Mouse (Mus musculus) brain, adult 2 months (tissue): ENCODE results near the gene Ccdc149.

ENCODE experiments used
- DNase-seq: peaks from one replicate; pipeline ENCODE4 v3.0.0; 2011; ENCODE audit warnings: low read depth, low spot score

Gene Ccdc149

DNA sequence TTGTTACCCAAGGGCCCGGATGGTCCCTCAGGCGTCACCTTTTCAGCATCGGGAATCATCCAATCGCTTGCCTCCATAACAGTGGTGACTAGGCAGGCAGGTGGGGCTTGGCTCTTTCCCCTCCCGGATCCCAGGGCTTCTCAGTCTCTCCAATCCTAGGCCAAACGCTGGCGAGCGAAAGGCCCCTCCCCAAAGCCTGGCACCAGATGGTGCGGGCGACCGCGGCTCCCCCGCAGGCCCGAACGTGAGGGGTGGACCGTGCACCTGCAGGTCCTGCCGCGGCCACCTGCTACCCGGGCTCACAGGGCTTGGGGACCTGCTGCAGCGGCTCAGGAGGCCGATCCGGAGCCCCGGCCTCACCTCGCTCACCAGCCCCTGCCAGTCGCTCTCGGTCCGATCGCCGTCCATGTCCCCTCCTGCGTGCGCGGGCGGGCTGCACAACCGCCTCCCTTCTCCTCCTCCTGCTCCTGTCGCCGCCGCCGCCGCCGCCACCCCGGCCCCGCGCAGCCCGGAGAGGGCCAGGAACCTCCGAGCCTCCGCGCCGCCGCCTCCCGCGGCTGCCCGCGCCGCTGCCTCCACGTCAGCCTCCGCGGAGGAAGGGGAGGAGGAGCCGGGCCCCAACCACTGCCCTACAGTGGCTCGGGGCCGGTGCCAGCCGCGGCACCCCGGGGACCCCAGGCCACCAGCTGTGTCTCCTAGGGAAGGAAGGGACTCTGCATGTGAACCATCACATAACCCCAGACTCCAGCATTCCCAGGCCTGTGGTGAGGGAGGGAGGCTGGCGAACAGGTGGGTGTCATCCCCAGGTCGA, at the start of gene Ccdc149:
Ccdc149 (minus strand) TSS at position 531 of the 811 bp plus-strand sequence.
- DNase-seq, result peak; percentile 98

DNA sequence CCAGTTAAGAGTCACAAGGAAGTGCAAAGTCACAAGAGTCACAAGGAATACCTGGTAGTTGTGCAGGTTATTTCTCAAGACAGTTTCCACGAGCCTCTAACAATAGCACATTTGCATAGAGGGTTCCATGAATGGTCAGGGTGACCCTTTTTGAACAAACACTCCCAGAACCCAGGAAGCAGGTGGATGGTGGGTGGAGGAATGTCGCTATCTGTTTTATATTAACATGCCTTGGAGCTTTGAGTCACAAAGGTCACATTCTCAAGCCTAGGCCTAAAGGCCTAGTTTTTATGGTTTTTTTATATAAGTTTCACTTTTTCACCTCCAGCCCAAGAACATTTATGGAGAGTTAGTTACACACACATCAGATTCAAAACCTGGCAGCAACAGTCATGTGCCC, 48.6 kb upstream of the Ccdc149 start:
- DNase-seq, result no peak

DNA sequence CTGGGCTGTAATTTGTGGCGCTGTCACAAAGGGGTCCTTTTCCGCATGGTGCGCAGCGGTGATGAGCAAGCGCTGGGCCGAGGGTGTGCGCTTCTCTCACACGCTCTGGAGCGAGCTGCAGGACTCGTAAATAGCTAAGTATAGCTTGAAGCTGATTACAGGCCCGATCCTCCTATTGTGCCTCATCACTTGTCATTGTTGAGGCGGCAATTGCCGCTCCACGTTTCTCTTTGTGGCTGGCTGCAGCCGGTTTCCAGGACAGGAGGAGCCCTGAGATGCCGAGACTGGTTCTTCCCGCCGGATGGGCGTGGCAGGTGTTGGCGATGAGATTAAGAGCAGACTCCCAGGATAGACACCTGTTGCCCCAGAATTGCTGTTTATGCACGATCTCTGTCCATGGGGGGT, 44.8 kb upstream of the Ccdc149 start:
- DNase-seq, result peak; percentile 78

DNA sequence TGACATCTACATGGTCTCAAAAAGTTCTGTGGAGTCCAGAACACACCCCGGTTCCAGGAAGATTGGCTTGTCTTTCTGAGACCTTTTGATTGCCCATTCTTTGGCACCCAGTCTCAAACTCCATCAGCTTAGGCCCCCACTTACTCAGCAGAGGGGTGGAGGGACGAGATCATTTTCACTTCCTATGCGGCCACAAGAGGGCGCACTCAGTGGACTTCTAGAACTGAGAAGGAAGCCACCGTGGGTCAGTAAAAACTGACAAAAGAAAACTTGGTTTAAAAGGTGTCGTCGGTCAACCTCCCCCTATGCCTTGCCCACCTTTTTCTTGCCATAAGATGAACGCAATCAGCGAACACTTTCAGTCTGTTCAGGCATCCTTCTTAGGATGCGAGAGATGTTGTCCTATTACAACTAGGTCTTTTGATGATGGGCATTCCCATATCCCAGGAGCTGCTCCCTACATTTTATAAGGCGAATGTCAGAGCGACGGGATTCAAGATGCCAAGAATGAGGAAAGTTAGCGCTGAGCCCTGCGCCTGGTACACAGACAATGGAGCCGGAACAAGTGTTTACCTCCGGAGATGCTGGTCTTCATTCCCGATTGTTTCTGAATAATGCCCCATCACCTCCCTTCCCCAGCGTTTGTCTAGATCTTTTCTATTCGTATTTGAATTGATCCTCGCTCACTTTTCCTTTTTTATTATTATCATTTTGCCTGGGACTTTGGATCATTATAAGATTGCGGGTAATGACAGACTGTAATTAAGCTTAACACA, 44.1 kb upstream of the Ccdc149 start:
- DNase-seq, result peak; percentile 89

DNA sequence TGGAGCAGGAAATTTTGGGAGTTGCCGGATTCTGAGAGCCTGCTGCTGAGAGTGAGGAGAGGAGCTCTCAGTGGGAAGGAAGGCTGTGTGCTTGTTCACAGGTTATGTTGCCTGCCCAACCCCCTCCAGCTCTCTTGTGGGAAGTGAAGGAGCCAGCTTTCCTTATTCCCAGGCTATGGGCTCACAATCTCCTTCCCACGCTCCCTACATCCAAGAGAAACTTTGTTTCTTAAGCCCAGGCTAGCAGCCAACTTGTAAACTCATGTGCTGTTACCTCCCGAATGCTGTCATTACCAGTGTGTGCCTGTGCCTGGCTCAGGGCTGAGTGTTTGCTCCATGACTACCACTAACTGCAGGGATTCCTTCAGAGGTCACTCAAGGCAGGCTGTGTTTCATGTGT, 39.8 kb upstream of the Ccdc149 start:
- peak; percentile 59 for DNase-seq

DNA sequence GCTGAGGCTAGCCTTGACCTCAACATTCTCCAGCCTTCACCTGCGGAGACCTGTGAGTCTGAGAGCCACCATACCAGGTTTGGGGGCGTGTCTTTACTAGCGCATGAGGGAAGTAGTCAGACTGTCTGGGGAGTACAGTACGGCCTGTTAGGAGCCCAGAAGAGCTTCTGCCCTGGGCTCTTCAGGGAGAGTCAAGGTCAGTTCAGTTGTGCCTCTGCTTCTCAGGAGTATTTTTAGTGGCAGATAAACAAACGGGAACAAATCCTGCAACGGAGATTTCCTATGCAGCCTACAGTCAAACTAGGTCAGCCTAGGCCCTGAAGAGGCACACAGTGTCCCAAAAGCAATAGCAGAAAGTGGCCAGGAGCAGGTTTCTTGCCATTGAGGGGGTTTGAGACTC, 38.1 kb upstream of the Ccdc149 start:
- DNase-seq, result peak; percentile 45

DNA sequence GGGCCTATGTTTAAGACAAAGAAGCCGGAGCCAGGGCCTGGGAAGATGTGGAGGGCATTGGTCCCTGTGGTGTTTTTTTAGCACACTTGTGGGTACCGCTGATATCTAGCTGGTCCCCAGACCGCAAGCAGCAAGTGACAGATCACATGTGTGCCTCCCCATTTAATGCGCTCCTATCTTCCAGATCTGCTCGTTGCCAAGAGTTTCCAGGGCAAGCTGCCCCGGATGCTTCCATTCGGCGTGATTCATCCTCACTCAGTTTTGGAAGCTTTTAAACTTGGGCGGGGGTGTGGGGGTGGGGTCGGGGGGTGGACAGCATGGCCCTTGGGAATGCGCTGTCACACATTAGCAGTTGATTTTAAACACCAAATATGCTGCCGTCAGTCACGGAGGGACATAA, 33.3 kb upstream of the Ccdc149 start:
- DNase-seq, result peak; percentile 52

DNA sequence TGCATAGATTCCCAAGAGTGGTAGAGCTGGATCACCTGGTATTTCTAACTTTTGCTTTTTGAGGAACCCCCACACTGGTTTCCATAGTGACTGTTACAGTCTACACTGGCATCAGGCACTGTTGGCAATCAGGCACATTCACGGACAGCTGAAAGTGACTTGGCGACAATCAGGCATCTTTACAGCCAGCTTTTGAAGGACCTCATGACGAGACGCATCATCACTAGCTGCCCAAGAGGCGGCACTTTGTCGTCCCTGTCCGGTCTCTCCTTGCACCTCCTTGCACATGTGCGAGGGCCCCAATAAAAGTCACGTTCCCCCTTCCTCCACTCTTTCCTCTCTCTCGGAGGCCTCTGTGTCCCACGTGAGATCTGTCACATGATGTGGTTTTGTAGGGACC, 32.8 kb upstream of the Ccdc149 start:
- peak; percentile 51 for DNase-seq

DNA sequence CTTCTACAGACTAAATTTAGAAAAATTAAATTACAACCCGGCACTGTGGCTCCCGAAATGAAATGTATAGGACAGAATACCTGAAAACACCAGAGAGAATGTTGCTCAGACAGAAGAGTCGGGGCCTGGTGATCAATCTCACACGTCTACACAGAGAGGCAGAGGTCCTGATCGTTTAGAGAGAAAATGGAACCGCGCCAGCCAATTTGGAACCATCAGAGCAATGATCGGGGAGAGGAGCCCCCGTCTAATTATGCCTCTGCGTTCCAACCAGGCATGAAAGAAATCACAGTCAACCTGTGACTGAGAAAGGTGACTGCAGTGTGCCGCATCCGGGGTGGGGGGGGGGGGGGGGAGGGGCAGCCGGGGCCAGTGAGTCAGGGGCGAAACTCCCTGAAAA, 24.4 kb upstream of the Ccdc149 start:
- DNase-seq, result no peak

DNA sequence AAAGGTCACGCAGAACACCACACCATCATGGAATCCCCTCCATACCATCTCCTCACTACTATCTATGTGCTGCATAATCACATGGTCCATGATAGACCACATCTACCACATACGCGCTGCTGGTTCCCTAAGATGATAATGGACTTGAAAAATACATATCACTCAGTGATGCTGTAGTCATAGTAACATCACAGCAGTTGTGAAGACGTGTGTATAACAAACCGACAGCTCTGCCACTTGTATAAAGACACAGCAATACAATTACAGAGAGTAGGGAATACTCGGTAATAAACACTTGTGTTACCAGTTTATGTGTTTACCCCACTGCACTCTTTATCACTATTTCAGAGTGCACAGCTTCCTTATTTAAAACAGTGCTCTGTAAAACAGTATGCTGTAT, 20.2 kb upstream of the Ccdc149 start:
- DNase-seq, result no peak

DNA sequence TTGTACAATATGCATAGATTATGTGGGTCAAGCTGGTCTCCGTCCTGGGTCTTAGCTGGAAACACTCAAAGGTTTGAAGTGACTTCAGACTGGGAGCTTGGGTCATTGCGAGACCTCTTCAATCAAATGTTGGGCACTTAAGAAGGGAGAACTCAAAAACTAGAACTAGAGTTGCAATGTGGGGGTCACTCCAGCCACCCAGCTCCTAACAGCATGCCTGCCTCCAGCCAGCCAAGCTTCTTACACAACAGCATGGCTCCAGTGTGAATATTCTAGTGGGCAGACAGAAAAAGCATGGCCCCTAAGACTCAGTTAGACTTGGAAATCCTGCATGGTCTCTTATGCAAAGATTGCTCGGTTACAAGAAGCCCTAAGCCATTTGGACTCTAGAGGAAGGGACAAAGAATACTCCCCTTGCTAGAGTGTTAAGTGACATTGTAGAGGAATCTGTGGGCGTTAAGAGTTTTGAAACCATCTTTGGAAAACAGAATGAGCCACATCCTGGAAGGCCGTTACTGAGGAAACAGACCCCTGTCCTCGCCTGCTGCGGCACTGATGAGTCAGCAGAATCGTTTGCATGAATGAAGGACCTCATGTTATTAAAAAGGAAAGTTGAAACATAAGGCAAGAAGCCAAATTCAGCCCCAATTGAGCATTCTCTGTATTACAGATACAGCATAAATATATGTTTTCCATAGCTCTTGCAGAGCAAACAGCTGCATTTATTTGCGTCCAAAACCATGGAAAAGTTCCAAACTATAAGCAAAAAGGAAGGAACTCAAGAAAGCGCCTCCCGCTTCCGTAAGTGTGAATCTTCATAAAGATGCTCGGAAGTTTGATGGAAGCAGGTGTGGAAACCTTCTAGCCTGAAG, 16.5 kb upstream of the Ccdc149 start:
- peak; percentile 36 for DNase-seq

DNA sequence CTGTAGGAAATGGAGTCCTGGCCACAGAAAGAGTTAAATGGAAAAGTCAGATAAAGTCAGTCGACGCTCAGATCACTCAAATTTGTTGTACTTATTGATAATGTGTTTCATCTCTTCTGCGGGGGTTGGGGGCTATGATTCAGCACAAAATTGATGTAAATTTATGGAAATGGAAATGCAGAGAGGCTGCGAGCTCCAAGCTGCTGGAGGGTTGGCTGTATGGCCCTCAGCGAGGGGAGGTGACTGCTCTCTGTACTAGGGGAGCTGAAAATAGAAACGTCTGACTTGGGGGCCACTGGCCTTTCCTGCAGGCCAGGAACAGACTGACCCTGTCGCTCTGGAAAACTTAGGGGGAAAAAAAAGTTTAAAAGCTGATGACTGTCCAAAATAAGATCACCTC, 5.5 kb upstream of the Ccdc149 start:
- DNase-seq, result peak; percentile 53

DNA sequence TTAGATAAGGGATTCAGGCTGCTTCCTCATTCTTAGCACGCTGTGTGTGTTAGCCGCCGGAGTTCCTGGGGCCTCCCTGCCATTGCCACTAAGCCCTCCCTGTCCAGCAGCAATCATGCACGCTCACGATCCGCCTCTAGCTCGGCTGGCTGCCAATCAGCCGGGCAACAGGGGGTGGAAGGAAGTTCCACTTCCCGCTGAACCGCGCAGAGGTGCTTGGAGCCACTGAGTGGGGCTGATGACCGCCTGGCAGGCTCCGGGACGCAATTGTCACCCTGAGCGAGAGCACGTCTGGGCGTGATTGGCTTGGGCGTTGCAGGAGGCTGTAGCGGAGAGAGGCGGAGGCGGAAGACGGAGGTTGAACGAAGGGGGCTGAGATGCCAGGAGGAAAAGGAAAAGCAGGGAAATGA, 5.0 kb upstream of the Ccdc149 start:
- DNase-seq, result peak; percentile 86

DNA sequence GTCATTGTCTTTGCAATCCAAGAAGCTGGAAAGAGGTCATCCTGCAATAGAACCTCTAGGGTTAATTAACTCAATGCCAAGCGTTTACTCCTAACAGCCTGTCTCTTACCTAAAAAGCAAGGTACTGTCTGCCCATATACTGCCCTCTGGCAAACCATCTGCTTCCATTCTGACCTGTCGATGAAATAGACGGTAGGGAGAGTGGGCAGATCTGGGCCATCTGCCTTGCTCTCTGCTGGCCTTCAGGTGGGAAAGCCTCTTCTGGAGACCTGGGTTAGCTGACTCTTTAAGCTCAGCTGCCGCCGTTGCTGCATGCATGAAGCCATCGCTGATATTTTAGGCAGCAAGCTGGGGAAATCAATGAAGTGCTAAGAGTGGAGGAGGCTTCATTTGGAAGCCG, 2.7 kb upstream of the Ccdc149 start:
- peak; percentile 59 for DNase-seq

DNA sequence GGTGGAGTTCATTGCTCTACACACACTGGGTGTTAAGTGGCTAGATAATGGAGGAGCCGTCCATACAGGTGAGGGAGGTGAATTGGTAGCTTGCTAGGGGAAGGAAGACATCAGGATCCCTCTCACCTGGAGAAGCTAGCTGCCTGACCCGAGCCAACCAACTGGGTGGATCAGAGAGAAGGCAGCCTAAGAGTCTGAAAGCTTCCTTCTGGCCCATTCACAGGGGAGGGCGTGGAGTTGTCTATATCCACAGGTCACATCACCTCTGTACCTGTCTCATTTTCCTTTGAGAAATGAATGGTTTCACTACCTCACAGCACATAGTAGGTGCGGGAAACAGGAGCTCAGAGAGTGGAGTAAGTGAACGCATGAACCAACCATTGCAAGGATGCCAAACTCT, 770 bp downstream of the Ccdc149 start:
- DNase-seq, result no peak

DNA sequence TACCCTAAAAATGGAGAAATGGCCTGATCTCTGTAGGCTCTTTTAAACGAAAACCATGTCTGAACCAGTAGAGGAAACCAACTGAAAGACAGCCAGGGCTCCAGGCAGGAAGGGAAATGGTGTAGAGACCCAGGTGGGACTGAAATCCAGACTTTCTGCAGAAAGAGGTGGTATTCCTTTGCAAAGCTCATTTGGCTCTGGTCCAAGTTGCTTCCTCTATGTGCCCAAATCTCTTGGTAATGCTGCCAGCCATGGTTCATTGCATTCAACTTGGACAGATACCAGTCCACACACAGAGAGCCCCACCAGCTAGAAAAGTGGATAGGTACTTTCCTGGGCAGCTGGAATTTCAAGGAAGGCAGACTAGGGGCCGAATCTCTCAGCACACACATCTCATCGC, 3.5 kb downstream of the Ccdc149 start:
- no peak for DNase-seq

DNA sequence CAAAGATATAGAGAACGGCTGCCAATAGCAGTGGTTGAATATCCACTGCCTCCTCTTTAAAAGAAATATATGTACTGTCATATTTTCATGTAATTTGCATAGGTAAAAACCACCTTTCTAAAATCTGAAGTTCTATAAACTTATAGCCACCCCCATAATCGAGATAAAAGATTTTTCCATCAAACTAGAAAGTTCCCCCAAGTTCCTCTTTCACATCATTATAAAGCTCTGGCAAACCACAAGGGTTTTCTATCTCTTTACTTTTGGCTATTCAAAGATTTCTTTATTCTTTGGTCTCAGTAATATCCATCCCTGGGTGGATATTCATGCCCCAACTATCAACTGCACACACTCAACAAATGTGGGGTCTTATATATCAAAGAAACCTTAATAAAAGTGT, 8.9 kb downstream of the Ccdc149 start:
- DNase-seq, result no peak

DNA sequence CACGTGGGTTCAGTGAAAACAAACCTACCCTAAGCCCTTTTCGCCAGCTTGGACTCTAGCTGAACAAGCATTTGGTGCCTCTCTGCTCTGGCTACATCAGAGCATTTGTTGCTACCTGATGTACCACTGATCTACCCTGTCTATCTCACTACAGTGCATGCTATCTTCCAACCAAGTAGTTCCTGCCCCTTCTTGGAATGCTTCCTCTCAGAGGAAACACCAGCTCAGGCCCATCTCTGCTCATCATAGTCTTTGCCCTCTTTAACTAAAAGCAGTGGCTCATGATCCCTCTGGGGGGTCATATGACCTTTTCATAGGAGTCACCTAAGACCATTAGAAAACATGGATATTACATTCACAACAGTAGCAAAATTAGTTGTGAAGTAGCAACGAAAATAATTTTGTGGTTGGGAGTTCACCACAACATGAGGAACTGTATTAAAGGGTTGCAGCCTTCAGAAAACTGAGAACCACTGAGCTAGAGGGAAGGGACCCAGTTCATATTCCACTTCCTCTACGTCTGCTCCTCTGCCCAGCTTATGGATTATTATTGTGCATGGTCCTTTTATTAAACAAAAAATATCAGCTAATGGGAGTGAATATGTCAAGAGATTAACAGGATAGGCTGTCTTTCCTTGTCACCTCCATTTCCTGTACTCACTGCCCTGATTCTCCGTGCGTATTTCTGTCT, 9.7 kb downstream of the Ccdc149 start:
- no peak for DNase-seq

DNA sequence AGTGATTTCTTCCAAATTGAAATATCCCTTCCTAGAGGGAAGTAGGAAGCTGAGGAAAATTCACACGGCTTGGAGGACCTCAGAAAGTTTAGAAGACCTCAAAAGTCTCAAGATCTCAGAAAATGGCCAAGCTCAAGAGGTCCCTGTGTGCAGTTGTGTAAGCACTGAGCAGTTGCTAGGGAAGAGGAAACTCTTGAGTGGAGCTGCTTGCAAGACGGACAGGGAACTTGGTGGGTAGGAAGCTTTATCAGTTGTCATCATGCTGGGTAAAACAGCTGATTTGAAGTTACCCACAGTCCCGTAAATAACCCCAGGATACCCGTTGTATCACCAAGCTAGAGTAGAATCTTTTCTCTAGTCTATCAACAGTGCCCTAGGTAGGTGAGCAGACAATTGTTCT, 12.0 kb downstream of the Ccdc149 start:
- DNase-seq, result no peak

DNA sequence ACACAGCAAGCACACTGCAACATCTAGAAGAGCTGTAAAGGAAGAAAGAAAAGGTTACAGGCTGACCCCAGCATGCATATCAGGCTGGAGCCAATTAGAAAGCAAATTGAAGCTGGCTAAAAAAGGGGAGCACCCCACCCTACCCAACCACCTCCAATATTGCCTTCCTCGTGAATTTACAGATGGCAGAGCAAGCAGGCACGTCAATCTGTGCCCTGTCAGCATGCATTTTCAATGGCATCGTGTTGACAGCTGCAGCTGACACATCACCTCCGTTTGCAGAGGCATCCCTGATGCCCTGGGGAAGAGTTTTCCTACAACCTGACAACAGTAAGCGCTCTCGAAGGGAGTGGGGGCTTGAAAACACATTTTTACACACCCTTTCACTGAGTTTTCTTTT, 14.2 kb downstream of the Ccdc149 start:
- no peak for DNase-seq

DNA sequence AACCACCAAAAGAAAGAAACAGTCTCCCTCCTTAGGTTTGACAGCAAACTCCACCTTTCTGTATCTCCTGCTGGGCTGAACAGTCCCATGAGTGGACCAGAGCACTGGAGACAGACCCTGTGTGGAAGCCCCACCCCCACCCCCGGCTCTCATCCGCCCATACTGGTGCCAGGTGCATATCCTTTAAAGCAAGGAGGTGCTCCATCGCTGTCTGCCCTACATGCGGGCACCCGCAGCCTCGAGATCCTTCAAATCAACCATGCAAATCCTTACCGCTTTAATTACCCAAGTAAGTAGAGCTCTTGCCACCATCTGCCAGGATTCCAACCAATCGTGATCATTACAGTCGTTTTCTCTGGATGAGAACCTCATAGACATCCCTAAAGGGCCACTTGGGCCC, 20.5 kb downstream of the Ccdc149 start:
- DNase-seq, result no peak

DNA sequence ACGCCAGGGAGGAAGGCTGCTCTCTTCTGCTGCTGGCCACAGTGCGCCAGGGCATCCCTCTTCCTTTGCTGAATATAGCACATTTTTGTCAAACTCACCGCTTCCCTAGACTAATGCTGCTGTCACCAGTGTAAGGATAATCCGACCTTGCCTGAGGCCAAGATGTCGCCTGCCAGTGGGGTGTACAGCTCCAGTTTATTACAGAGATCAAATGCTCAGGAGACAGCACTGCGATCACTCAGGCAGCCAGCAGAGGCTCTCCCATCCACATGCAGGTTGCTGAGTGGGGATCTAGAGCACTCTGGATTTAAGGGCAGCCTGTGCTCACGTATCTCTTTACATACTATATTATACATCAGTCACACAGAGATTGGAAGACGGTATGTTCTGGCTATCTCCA, 22.1 kb downstream of the Ccdc149 start:
- DNase-seq, result peak; percentile 61
